ENCODE assay signal across 23 mouse cellular contexts in genomic region chr19:26817901-26818300, GRCm38 (mm10).
DNase-seq lines count a peak whose midpoint lies in the region; ATAC-seq lines count a peak whose summit lies in the region.
"Had no signal": no experiment of that assay in that cellular context is flagged by ENCODE, and none has a peak within 500 bp of the region (broad histone marks: within the 10 kb centered on the region; RNA-seq: fewer than 3 reads in every experiment).

No protein-coding gene starts in this region.

- no peaks in the 10 kb centered on the region for H3K4me1 ChIP-seq in embryonic facial prominence, embryonic 11.5 days (ENCODE audit: control insufficient read depth, insufficient read depth, low read length)
- H3K4me1 ChIP-seq in embryonic facial prominence, embryonic 10.5 days = peaks cover 15% of the 10 kb centered on the region
- peaks cover 16% of the 10 kb centered on the region; the same call in 1 of the 2 replicates for H3K4me1 ChIP-seq in embryonic facial prominence, embryonic 14.5 days (ENCODE audit: control insufficient read depth, insufficient read depth, low read length)
- H3K4me1 ChIP-seq: forebrain, embryonic 13.5 days; forebrain, embryonic 15.5 days had no signal

- no peaks in the 10 kb centered on the region for H3K9me3 ChIP-seq in embryonic facial prominence, embryonic 11.5 days (replicated peaks; ENCODE audit: control insufficient read depth, low read length)
- no peaks in the 10 kb centered on the region for H3K9me3 ChIP-seq in embryonic facial prominence, embryonic 10.5 days
- no peaks in the 10 kb centered on the region for H3K9me3 ChIP-seq in embryonic facial prominence, embryonic 14.5 days (ENCODE audit: control insufficient read depth, low read length)
- H3K9me3 ChIP-seq: forebrain, embryonic 13.5 days; forebrain, embryonic 15.5 days had no signal

- no peak overlapping the region for H3K4me2 ChIP-seq in embryonic facial prominence, embryonic 11.5 days (ENCODE audit: low read depth, low read length)
- H3K4me2 ChIP-seq in embryonic facial prominence, embryonic 14.5 days (ENCODE audit: low read depth, low read length) = no peak overlapping the region
- H3K4me2 ChIP-seq: embryonic facial prominence, embryonic 12.5 days; forebrain, embryonic 13.5 days; forebrain, embryonic 15.5 days had no signal

- ATAC-seq in embryonic facial prominence, embryonic 11.5 days (replicated peaks; ENCODE audit: insufficient number of reproducible peaks, low FRiP score, low TSS enrichment, low read depth) = no peak
- ATAC-seq in embryonic facial prominence, embryonic 14.5 days (ENCODE audit: low read depth) = no peak
- ATAC-seq: CD4-positive, CD25-positive, alpha-beta regulatory T cell, adult 4 months; forebrain, embryonic 13.5 days; forebrain, embryonic 15.5 days; forebrain, postnatal 0 days had no signal

- no peaks in the 10 kb centered on the region for H3K36me3 ChIP-seq in embryonic facial prominence, embryonic 11.5 days (replicated peaks; ENCODE audit: control insufficient read depth, insufficient read depth, low read depth, low read length)
- H3K36me3 ChIP-seq in embryonic facial prominence, embryonic 10.5 days (replicated peaks) = no peaks in the 10 kb centered on the region
- no peaks in the 10 kb centered on the region for H3K36me3 ChIP-seq in embryonic facial prominence, embryonic 14.5 days (ENCODE audit: control insufficient read depth, insufficient read depth, low read length)
- H3K36me3 ChIP-seq: embryonic facial prominence, embryonic 12.5 days; forebrain, embryonic 15.5 days; G1E had no signal

- no peaks in the 10 kb centered on the region for H3K27me3 ChIP-seq in embryonic facial prominence, embryonic 11.5 days (ENCODE audit: control insufficient read depth, insufficient read depth, low read length)
- H3K27me3 ChIP-seq in embryonic facial prominence, embryonic 10.5 days (replicated peaks; ENCODE audit: low read depth, poor library complexity, severe bottlenecking) = no peaks in the 10 kb centered on the region; the same call in 1 of the 2 replicates
- no peaks in the 10 kb centered on the region for H3K27me3 ChIP-seq in embryonic facial prominence, embryonic 14.5 days (replicated peaks; ENCODE audit: control insufficient read depth, insufficient read depth, low read length)
- H3K27me3 ChIP-seq: CH12.LX; embryonic facial prominence, embryonic 12.5 days; forebrain, embryonic 13.5 days; forebrain, embryonic 15.5 days had no signal

- DNase-seq in embryonic facial prominence, embryonic 11.5 days (ENCODE audit: low spot score) = peak; percentile 50
- DNase-seq in embryonic facial prominence, embryonic 10.5 days (ENCODE audit: low spot score) = no peak
- DNase-seq in NIH3T3 (ENCODE audit: low read depth) = peak; percentile 68
- DNase-seq in embryonic facial prominence, embryonic 14.5 days (ENCODE audit: low spot score) = peak; percentile 60
- DNase-seq in left cerebral cortex, adult 9 months (ENCODE audit: low spot score in 2 of 2) = no peak
- DNase-seq in thymus, postnatal 14 days = no peak
- DNase-seq: adrenal gland, adult 2 months; adrenal gland, postnatal 10 days; adrenal gland, postnatal 25 days; B cell, adult 2 months; cerebellum, adult 11 months; cerebellum, adult 18-20 months; cerebellum, adult 8-10 months; cerebellum, adult 9-11 months; cerebellum, postnatal 14 days; cerebellum, postnatal 36 days; forebrain, postnatal 0 days had no signal

- no peak overlapping the region for H3K9ac ChIP-seq in embryonic facial prominence, embryonic 11.5 days (replicated peaks; ENCODE audit: low read length)
- H3K9ac ChIP-seq in embryonic facial prominence, embryonic 14.5 days (ENCODE audit: low read depth, low read length) = no peak overlapping the region
- H3K9ac ChIP-seq: embryonic facial prominence, embryonic 12.5 days; forebrain, embryonic 13.5 days; forebrain, embryonic 15.5 days; forebrain, postnatal 0 days had no signal

- no peak overlapping the region for H3K27ac ChIP-seq in embryonic facial prominence, embryonic 11.5 days (replicated peaks; ENCODE audit: low read depth, low read length)
- no peak overlapping the region for H3K27ac ChIP-seq in embryonic facial prominence, embryonic 10.5 days (replicated peaks)
- H3K27ac ChIP-seq in embryonic facial prominence, embryonic 14.5 days (replicated peaks; ENCODE audit: low read depth, low read length) = no peak overlapping the region
- H3K27ac ChIP-seq: embryonic facial prominence, embryonic 12.5 days; forebrain, embryonic 13.5 days; forebrain, embryonic 15.5 days had no signal

- no peak overlapping the region for H3K4me3 ChIP-seq in embryonic facial prominence, embryonic 11.5 days (ENCODE audit: low read depth, low read length)
- H3K4me3 ChIP-seq in embryonic facial prominence, embryonic 10.5 days = no peak overlapping the region
- H3K4me3 ChIP-seq in embryonic facial prominence, embryonic 14.5 days (ENCODE audit: low read depth, low read length) = no peak overlapping the region
- H3K4me3 ChIP-seq: embryonic facial prominence, embryonic 12.5 days; forebrain, embryonic 13.5 days; forebrain, embryonic 15.5 days had no signal

- 54% methylated on average over 4 of the region's 4 CpGs for WGBS in embryonic facial prominence, embryonic 11.5 days
- WGBS in embryonic facial prominence, embryonic 10.5 days = 60% methylated on average over 4 of the region's 4 CpGs
- 45% methylated on average over 4 of the region's 4 CpGs for WGBS in embryonic facial prominence, embryonic 14.5 days

Comparison
In these comparisons a context has a peak if more than half of its experiments do, and no peak if none do; other contexts are left out.
1. DNase-seq: peak in embryonic facial prominence, embryonic 11.5 days (single experiment), NIH3T3 (single experiment) and embryonic facial prominence, embryonic 14.5 days (single experiment); none in embryonic facial prominence, embryonic 10.5 days (single experiment), left cerebral cortex, adult 9 months (0 of 2) and thymus, postnatal 14 days (single experiment).